Comparison of ENCODE assay signal across 7 mouse cellular contexts in genomic region chr2:9872682-9873081, GRCm38 (mm10). TPM values are rescaled to one million over a fixed set of nuclear protein-coding genes. Genes with fewer than 3 reads are reported as not detected.
A peak's percentile ranks its signal among the peaks of the same experiment; 100 is the strongest.
DNase-seq lines count a peak whose midpoint lies in the region; ATAC-seq lines count a peak whose summit lies in the region.

No protein-coding gene starts in this region.

- ATAC-seq in lung, embryonic 15.5 days (ENCODE audit: borderline replicate concordance, extremely low read depth, low FRiP score, low TSS enrichment): no peak
- ATAC-seq in embryonic facial prominence, embryonic 15.5 days (ENCODE audit: insufficient number of reproducible peaks, low FRiP score, low TSS enrichment, low read depth): no peak
- ATAC-seq in limb, embryonic 15.5 days (ENCODE audit: insufficient number of reproducible peaks, low FRiP score, low TSS enrichment, low read depth): no peak

- no peak for DNase-seq in lung, postnatal 14 days
- DNase-seq in thymus, postnatal 36 days: peak; percentile 46
- DNase-seq in cerebellum, adult 9-11 months: no peak
- no peak for DNase-seq in urinary bladder, postnatal 25 days (ENCODE audit: low spot score)

- no peak overlapping the region for H3K9ac ChIP-seq in lung, embryonic 15.5 days
- no peak overlapping the region; the same call in 1 of the 2 replicates for H3K9ac ChIP-seq in embryonic facial prominence, embryonic 15.5 days
- H3K9ac ChIP-seq in limb, embryonic 15.5 days: no peak overlapping the region

- 21% methylated on average over 12 of the region's 12 CpGs for WGBS in lung, embryonic 15.5 days
- 10% methylated on average over 12 of the region's 12 CpGs for WGBS in embryonic facial prominence, embryonic 15.5 days
- WGBS in limb, embryonic 15.5 days: 12% methylated on average over 12 of the region's 12 CpGs

- H3K36me3 ChIP-seq in lung, embryonic 15.5 days: no peaks in the 10 kb centered on the region
- H3K36me3 ChIP-seq in embryonic facial prominence, embryonic 15.5 days: no peaks in the 10 kb centered on the region
- H3K36me3 ChIP-seq in limb, embryonic 15.5 days: no peaks in the 10 kb centered on the region

- H3K27ac ChIP-seq in lung, embryonic 15.5 days: no peak overlapping the region
- no peak overlapping the region for H3K27ac ChIP-seq in embryonic facial prominence, embryonic 15.5 days (replicated peaks)
- no peak overlapping the region for H3K27ac ChIP-seq in limb, embryonic 15.5 days

- H3K4me2 ChIP-seq in lung, embryonic 15.5 days: peak overlapping the region; percentile 1; the same call in 1 of the 2 replicates
- peak overlapping the region; percentile 92 for H3K4me2 ChIP-seq in embryonic facial prominence, embryonic 15.5 days (replicated peaks)
- H3K4me2 ChIP-seq in limb, embryonic 15.5 days: peak overlapping the region; percentile 12; the same call in 1 of the 2 replicates

- peaks cover 13% of the 10 kb centered on the region for H3K4me1 ChIP-seq in lung, embryonic 15.5 days
- peaks cover 26% of the 10 kb centered on the region for H3K4me1 ChIP-seq in embryonic facial prominence, embryonic 15.5 days
- H3K4me1 ChIP-seq in limb, embryonic 15.5 days: peaks cover 17% of the 10 kb centered on the region

- no peak overlapping the region for H3K4me3 ChIP-seq in lung, embryonic 15.5 days
- H3K4me3 ChIP-seq in embryonic facial prominence, embryonic 15.5 days (replicated peaks): peak overlapping the region; percentile 54
- H3K4me3 ChIP-seq in limb, embryonic 15.5 days: peak overlapping the region; percentile 14; the same call in 1 of the 2 replicates

- H3K27me3 ChIP-seq in lung, embryonic 15.5 days: peaks cover 76% of the 10 kb centered on the region
- H3K27me3 ChIP-seq in embryonic facial prominence, embryonic 15.5 days: peaks cover 58% of the 10 kb centered on the region
- H3K27me3 ChIP-seq in limb, embryonic 15.5 days: peaks cover 83% of the 10 kb centered on the region

- no peaks in the 10 kb centered on the region for H3K9me3 ChIP-seq in lung, embryonic 15.5 days
- H3K9me3 ChIP-seq in embryonic facial prominence, embryonic 15.5 days (replicated peaks): no peaks in the 10 kb centered on the region
- no peaks in the 10 kb centered on the region for H3K9me3 ChIP-seq in limb, embryonic 15.5 days

RNA-seq across cellular contexts. Expression of gene 4930412O13Rik, which starts 8.4 kb away (rescaled TPM):
- not detected in 2 replicates for polyA plus RNA-seq in lung, embryonic 15.5 days (2015; fragmentation: Nextera tagmentation; extraction: Ambion mirVana)
- 0.67 TPM in 1 of 2 replicates, not detected in the other for polyA plus RNA-seq in embryonic facial prominence, embryonic 15.5 days (2015; fragmentation: Nextera tagmentation; extraction: Ambion mirVana)
- polyA plus RNA-seq in limb, embryonic 15.5 days (2015; fragmentation: Nextera tagmentation; extraction: Ambion mirVana): not detected in 2 replicates

RNA-seq across cellular contexts. Expression of gene 9230102O04Rik, which starts 16.7 kb away (rescaled TPM):
- polyA plus RNA-seq in lung, embryonic 15.5 days (2015; fragmentation: Nextera tagmentation; extraction: Ambion mirVana): not detected in 2 replicates
- 0.56 and 0.65 TPM in 2 replicates for polyA plus RNA-seq in embryonic facial prominence, embryonic 15.5 days (2015; fragmentation: Nextera tagmentation; extraction: Ambion mirVana)
- not detected in 2 replicates for polyA plus RNA-seq in limb, embryonic 15.5 days (2015; fragmentation: Nextera tagmentation; extraction: Ambion mirVana)

RNA-seq across cellular contexts. Expression of gene Gata3, which starts 17.2 kb away (rescaled TPM):
- 3.2 and 5.7 TPM in 2 replicates for polyA plus RNA-seq in lung, embryonic 15.5 days (2015; fragmentation: Nextera tagmentation; extraction: Ambion mirVana)
- 50.7 and 54.0 TPM in 2 replicates for polyA plus RNA-seq in embryonic facial prominence, embryonic 15.5 days (2015; fragmentation: Nextera tagmentation; extraction: Ambion mirVana)
- polyA plus RNA-seq in limb, embryonic 15.5 days (2015; fragmentation: Nextera tagmentation; extraction: Ambion mirVana): 38.8 and 41.4 TPM in 2 replicates

Comparison
In these comparisons a context has a peak if more than half of its experiments do, and no peak if none do; other contexts are left out.
1. H3K4me2 ChIP-seq: peak in every context shown above with its lines; median percentile 92 in embryonic facial prominence, embryonic 15.5 days; 12 in limb, embryonic 15.5 days; 1 in lung, embryonic 15.5 days.
2. DNase-seq: peak in thymus, postnatal 36 days (2 of 2); none in lung, postnatal 14 days (single experiment), cerebellum, adult 9-11 months (single experiment) and urinary bladder, postnatal 25 days (single experiment).